Mouse (Mus musculus) hindbrain, embryonic 12.5 days (tissue): ENCODE measurements around the gene Naaladl2. TPM values are rescaled to one million over a fixed set of nuclear protein-coding genes. Genes with fewer than 3 reads are reported as not detected.

Experiments used
- ATAC-seq: fragments of 200-750 bp; cut with Nextera tagmentation; 2 replicates; pipeline ENCODE4 v1.8.0; 2017; ENCODE audit warnings: moderate TSS enrichment; ENCODE audit not compliant: low FRiP score
- H3K27ac ChIP-seq: fragments of 300-500 bp; sonication (generic); 2 replicates; pipeline ENCODE4 v1.5.1; 2016; ENCODE audit warnings: mild to moderate bottlenecking
- H3K27me3 ChIP-seq: fragments of 300-500 bp; sonication (generic); 2 replicates; pipeline ENCODE4 v1.6.1; 2016; ENCODE audit warnings: mild to moderate bottlenecking
- H3K36me3 ChIP-seq: fragments of 300-500 bp; sonication (generic); 2 replicates; pipeline ENCODE4 v1.6.1; 2016; ENCODE audit warnings: mild to moderate bottlenecking
- H3K4me1 ChIP-seq: fragments of 300-500 bp; sonication (generic); 2 replicates; pipeline ENCODE4 v1.6.1; 2016
- H3K4me2 ChIP-seq: fragments of 300-500 bp; sonication (generic); replicated peaks from 2 replicates; pipeline ENCODE4 v1.6.1; 2016; ENCODE audit warnings: mild to moderate bottlenecking
- H3K4me3 ChIP-seq: fragments of 300-500 bp; sonication (generic); 2 replicates; pipeline ENCODE4 v1.5.1; 2016; ENCODE audit warnings: mild to moderate bottlenecking
- H3K9ac ChIP-seq: fragments of 300-500 bp; sonication (generic); 2 replicates; pipeline ENCODE4 v1.6.1; 2016; ENCODE audit warnings: mild to moderate bottlenecking, moderate library complexity
- H3K9me3 ChIP-seq: fragments of 300-500 bp; sonication (generic); replicated peaks from 2 replicates; pipeline ENCODE4 v1.6.1; 2016; ENCODE audit warnings: mild to moderate bottlenecking
- WGBS: fragments of 180-500 bp; shearing (Covaris S2); methylation state at CpG from one replicate; pipeline ENCODE4 v1.1.7; 2016; 5-methylcytosine and 5-hydroxymethylcytosine counted together
- polyA plus RNA-seq: library from polyadenylated mRNA; unstranded; fragments of >200 nt; fragmentation: Nextera tagmentation; extraction: Ambion mirVana; gene quantifications from 2 replicates; pipeline ENCODE4 v1.2.1, GENCODE M21; 2016

The Naaladl2 gene
- polyA plus RNA-seq, 1 experiment from 2014 or later = 0.63 TPM

GRCm38 (mm10) chr3:23962961-23963621 is 1181.0 kb downstream of the Naaladl2 start:
- Histone ChIP-seq H3K4me3 (no peak overlapping the region), H3K27ac (no peak overlapping the region), H3K9me3 (no peaks in the 10 kb centered on the region), H3K27me3 (no peaks in the 10 kb centered on the region), H3K36me3 (no peaks in the 10 kb centered on the region), H3K4me2 (no peak overlapping the region), H3K9ac (no peak overlapping the region), H3K4me1 (no peaks in the 10 kb centered on the region)
- ATAC-seq = no peak

GRCm38 (mm10) chr3:23946182-23946581 is 1197.9 kb downstream of the Naaladl2 start:
- Histone ChIP-seq H3K9ac (no peak overlapping the region), H3K9me3 (no peaks in the 10 kb centered on the region), H3K4me2 (no peak overlapping the region), H3K4me1 (no peaks in the 10 kb centered on the region), H3K27ac (no peak overlapping the region), H3K36me3 (no peaks in the 10 kb centered on the region), H3K4me3 (no peak overlapping the region), H3K27me3 (no peaks in the 10 kb centered on the region)
- WGBS = 70% methylated on average over 2 of the region's 2 CpGs
- ATAC-seq = peak; percentile 40; the same call in 1 of the 2 replicates

GRCm38 (mm10) chr3:23937299-23937698 is 1206.8 kb downstream of the Naaladl2 start:
- Histone ChIP-seq H3K27me3 (no peaks in the 10 kb centered on the region), H3K27ac (no peak overlapping the region), H3K4me1 (peaks cover 3% of the 10 kb centered on the region; the same call in 1 of the 2 replicates), H3K4me2 (no peak overlapping the region), H3K36me3 (no peaks in the 10 kb centered on the region), H3K9me3 (no peaks in the 10 kb centered on the region), H3K4me3 (no peak overlapping the region), H3K9ac (no peak overlapping the region)
- ATAC-seq = no peak
- WGBS = 48% methylated on average over 5 of the region's 5 CpGs

- H3K4me1 ChIP-seq = no peaks in the 10 kb centered on the region
- H3K27ac ChIP-seq = no peak overlapping the region
- 85% methylated on average over 4 of the region's 4 CpGs for WGBS
- H3K9me3 ChIP-seq = no peaks in the 10 kb centered on the region
- no peak overlapping the region for H3K4me2 ChIP-seq
- ATAC-seq = no peak
- H3K4me3 ChIP-seq = no peak overlapping the region
- no peaks in the 10 kb centered on the region for H3K27me3 ChIP-seq
- H3K9ac ChIP-seq = no peak overlapping the region
- H3K36me3 ChIP-seq = no peaks in the 10 kb centered on the region
Measured at GRCm38 (mm10) chr3:23928097-23928496, 1216.0 kb downstream of the Naaladl2 start.

GRCm38 (mm10) chr3:23907682-23908081 is 1236.4 kb downstream of the Naaladl2 start:
- no peak overlapping the region for H3K9ac ChIP-seq
- 82% methylated on average over 1 of the region's 1 CpGs for WGBS
- no peaks in the 10 kb centered on the region for H3K36me3 ChIP-seq
- no peak overlapping the region for H3K4me3 ChIP-seq
- H3K9me3 ChIP-seq = no peaks in the 10 kb centered on the region
- ATAC-seq = no peak
- no peak overlapping the region for H3K27ac ChIP-seq
- no peak overlapping the region for H3K4me2 ChIP-seq
- no peaks in the 10 kb centered on the region for H3K27me3 ChIP-seq
- no peaks in the 10 kb centered on the region for H3K4me1 ChIP-seq

GRCm38 (mm10) chr3:23865688-23866087 is 1278.4 kb downstream of the Naaladl2 start:
- WGBS = 89% methylated on average over 1 of the region's 1 CpGs
- ATAC-seq = no peak

GRCm38 (mm10) chr3:23857275-23857674 is 1286.8 kb downstream of the Naaladl2 start:
- H3K36me3 ChIP-seq = no peaks in the 10 kb centered on the region
- H3K27me3 ChIP-seq = no peaks in the 10 kb centered on the region
- WGBS = 59% methylated on average over 1 of the region's 1 CpGs
- H3K9me3 ChIP-seq = no peaks in the 10 kb centered on the region
- H3K4me1 ChIP-seq = no peaks in the 10 kb centered on the region
- no peak for ATAC-seq
- H3K9ac ChIP-seq = no peak overlapping the region
- H3K27ac ChIP-seq = no peak overlapping the region
- no peak overlapping the region for H3K4me3 ChIP-seq
- H3K4me2 ChIP-seq = no peak overlapping the region

More at GRCm38 (mm10) chr3:23865688-23866087, 1278.4 kb downstream of the Naaladl2 start:
- H3K4me2 ChIP-seq = no peak overlapping the region
- H3K4me1 ChIP-seq = no peaks in the 10 kb centered on the region
- H3K9me3 ChIP-seq = no peaks in the 10 kb centered on the region
- no peak overlapping the region for H3K9ac ChIP-seq
- H3K27ac ChIP-seq = no peak overlapping the region
- H3K36me3 ChIP-seq = no peaks in the 10 kb centered on the region
- no peaks in the 10 kb centered on the region for H3K27me3 ChIP-seq
- no peak overlapping the region for H3K4me3 ChIP-seq

- Histone ChIP-seq H3K4me2 (no peak overlapping the region), H3K27me3 (no peaks in the 10 kb centered on the region), H3K27ac (no peak overlapping the region), H3K36me3 (no peaks in the 10 kb centered on the region), H3K9ac (no peak overlapping the region), H3K4me3 (no peak overlapping the region), H3K9me3 (no peaks in the 10 kb centered on the region), H3K4me1 (no peaks in the 10 kb centered on the region)
- ATAC-seq = no peak
Measured at GRCm38 (mm10) chr3:23817585-23817984, 1326.5 kb downstream of the Naaladl2 start.

- WGBS = 98% methylated on average over 1 of the region's 1 CpGs
- no peaks in the 10 kb centered on the region for H3K9me3 ChIP-seq
- H3K27ac ChIP-seq = no peak overlapping the region
- no peak overlapping the region for H3K4me3 ChIP-seq
- no peaks in the 10 kb centered on the region for H3K4me1 ChIP-seq
- no peaks in the 10 kb centered on the region for H3K27me3 ChIP-seq
- no peak for ATAC-seq
- no peaks in the 10 kb centered on the region for H3K36me3 ChIP-seq
- H3K4me2 ChIP-seq = no peak overlapping the region
- H3K9ac ChIP-seq = no peak overlapping the region
Measured at GRCm38 (mm10) chr3:23758746-23759145, 1385.3 kb downstream of the Naaladl2 start.
